ENCODE assay signal across 10 mouse cellular contexts in genomic region chr12:73873579-73874223, GRCm38 (mm10). TPM values are rescaled to one million over a fixed set of nuclear protein-coding genes. Genes with fewer than 3 reads are reported as not detected.
DNase-seq lines count a peak whose midpoint lies in the region.
"Had no signal": no experiment of that assay in that cellular context is flagged by ENCODE, and none has a peak within 500 bp of the region (broad histone marks: within the 10 kb centered on the region; RNA-seq: fewer than 3 reads in every experiment).

No protein-coding gene starts in this region.

- peak; percentile 6 to 10 for DNase-seq in layer of hippocampus, postnatal 36 days
- no peak for DNase-seq in layer of hippocampus, postnatal 14 days (ENCODE audit: low spot score in 2 of 2)
- DNase-seq in cerebellum, adult 11 months = peak; percentile 76
- DNase-seq in cerebellum, postnatal 36 days = peak; percentile 76 to 79
- peak; percentile 37 for DNase-seq in yolk sac, embryonic 10.5 days (ENCODE audit: low spot score)
- no peak for DNase-seq in embryo, embryonic 11 days
- DNase-seq in frontal cortex, postnatal 10 days (ENCODE audit: low spot score in 2 of 2) = no peak
- DNase-seq: forebrain, postnatal 0 days; gastrocnemius, postnatal 36 days; kidney, adult 11 months had no signal

RNA-seq across cellular contexts. Expression of gene Hif1a, which starts 27.5 kb away (rescaled TPM):
- total RNA-seq in layer of hippocampus, postnatal 36 days (2021) = 10 to 100 TPM; 54.9 to 60.0 TPM
- total RNA-seq in layer of hippocampus, postnatal 14 days (2021) = 10 to 100 TPM; 59.0 to 65.7 TPM

Comparison
In these comparisons a context has a peak if more than half of its experiments do, and no peak if none do; other contexts are left out.
1. DNase-seq: peak in layer of hippocampus, postnatal 36 days (2 of 2), cerebellum, adult 11 months (single experiment), cerebellum, postnatal 36 days (2 of 2) and yolk sac, embryonic 10.5 days (single experiment); none in layer of hippocampus, postnatal 14 days (0 of 2), embryo, embryonic 11 days (single experiment) and frontal cortex, postnatal 10 days (0 of 2).